Mouse (Mus musculus): ENCODE measurements around the gene Bud23. TPM values are rescaled to one million over a fixed set of nuclear protein-coding genes. Genes with fewer than 3 reads are reported as not detected.

Gene Bud23
- polyA plus RNA-seq, 1 experiment from 2014 or later = 126 TPM

DNA sequence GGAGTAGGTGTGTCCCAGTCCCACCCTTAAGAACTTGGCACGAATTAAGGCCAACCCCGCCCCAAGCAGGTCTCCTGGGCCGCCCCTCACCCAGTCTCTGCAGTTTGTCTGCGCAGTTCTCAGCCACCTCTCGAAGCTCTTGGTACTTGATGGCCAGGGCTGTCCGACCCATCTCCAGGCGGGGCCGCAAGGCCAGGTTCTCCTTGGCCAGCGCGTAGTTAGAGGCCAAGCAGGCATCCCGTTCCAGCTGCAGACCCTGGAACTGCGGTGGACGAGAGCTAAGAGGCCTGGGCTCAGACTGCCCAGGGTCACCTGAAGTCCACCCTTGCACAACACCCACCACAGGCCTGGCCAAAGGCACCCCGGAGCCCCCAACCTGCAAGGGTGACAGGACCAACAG lies 11.6 kb upstream of the Bud23 start:
- no peak overlapping the region for H3K9ac ChIP-seq (ENCODE audit: low read length)
- no peak overlapping the region for H3K27ac ChIP-seq (ENCODE audit: low read depth, low read length)
- H3K4me3 ChIP-seq (ENCODE audit: low read depth, low read length) = no peak overlapping the region; the same call in 1 of the 2 replicates
- WGBS = 87% methylated on average over 14 of the region's 14 CpGs
- no peak for DNase-seq (ENCODE audit: low spot score)
- H3K9me3 ChIP-seq (ENCODE audit: control insufficient read depth, low read length) = no peaks in the 10 kb centered on the region
- no peak for ATAC-seq (ENCODE audit: insufficient read depth, low FRiP score, low TSS enrichment)
- H3K27me3 ChIP-seq (ENCODE audit: control insufficient read depth, insufficient read depth, low read length) = no peaks in the 10 kb centered on the region
- peak overlapping the region; percentile 83 for H3K4me2 ChIP-seq (ENCODE audit: low read depth)
- H3K36me3 ChIP-seq (ENCODE audit: control insufficient read depth, insufficient read depth, low read length) = peaks cover 5% of the 10 kb centered on the region; the same call in 1 of the 2 replicates
- peaks cover 11% of the 10 kb centered on the region for H3K4me1 ChIP-seq (ENCODE audit: control insufficient read depth, insufficient read depth, low read length)

DNA sequence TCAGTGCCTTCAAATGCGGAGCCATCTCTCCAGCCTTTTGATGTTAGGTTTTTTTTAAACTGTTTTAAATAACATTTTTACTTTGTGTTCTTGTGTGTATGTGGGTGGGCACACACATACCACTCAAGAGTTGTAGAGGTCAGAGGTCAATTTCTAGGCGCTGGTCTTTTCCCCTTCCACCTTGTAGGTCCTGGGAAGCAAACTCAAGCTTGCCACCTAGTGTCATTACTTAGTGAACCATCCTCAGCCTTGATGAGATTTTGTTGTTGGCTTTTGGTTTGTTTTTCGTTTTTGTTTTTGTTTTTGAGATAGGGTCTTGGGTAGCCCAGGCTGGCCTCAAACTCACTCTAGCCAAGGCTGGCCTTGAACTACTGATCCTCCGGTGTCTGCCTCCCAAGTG lies 10.9 kb upstream of the Bud23 start:
- WGBS = 72% methylated on average over 4 of the region's 4 CpGs
- H3K4me3 ChIP-seq (ENCODE audit: low read depth, low read length) = no peak overlapping the region
- H3K9me3 ChIP-seq (ENCODE audit: control insufficient read depth, low read length) = no peaks in the 10 kb centered on the region
- no peak overlapping the region for H3K27ac ChIP-seq (ENCODE audit: low read depth, low read length)
- no peaks in the 10 kb centered on the region for H3K27me3 ChIP-seq (ENCODE audit: control insufficient read depth, insufficient read depth, low read length)
- H3K36me3 ChIP-seq (ENCODE audit: control insufficient read depth, insufficient read depth, low read length) = peaks cover 5% of the 10 kb centered on the region; the same call in 1 of the 2 replicates
- H3K4me1 ChIP-seq (ENCODE audit: control insufficient read depth, insufficient read depth, low read length) = peaks cover 11% of the 10 kb centered on the region
- DNase-seq (ENCODE audit: low spot score) (no peak), ATAC-seq (ENCODE audit: insufficient read depth, low FRiP score, low TSS enrichment) (no peak)
- no peak overlapping the region for H3K9ac ChIP-seq (ENCODE audit: low read length)
- H3K4me2 ChIP-seq (ENCODE audit: low read depth) = no peak overlapping the region

DNA sequence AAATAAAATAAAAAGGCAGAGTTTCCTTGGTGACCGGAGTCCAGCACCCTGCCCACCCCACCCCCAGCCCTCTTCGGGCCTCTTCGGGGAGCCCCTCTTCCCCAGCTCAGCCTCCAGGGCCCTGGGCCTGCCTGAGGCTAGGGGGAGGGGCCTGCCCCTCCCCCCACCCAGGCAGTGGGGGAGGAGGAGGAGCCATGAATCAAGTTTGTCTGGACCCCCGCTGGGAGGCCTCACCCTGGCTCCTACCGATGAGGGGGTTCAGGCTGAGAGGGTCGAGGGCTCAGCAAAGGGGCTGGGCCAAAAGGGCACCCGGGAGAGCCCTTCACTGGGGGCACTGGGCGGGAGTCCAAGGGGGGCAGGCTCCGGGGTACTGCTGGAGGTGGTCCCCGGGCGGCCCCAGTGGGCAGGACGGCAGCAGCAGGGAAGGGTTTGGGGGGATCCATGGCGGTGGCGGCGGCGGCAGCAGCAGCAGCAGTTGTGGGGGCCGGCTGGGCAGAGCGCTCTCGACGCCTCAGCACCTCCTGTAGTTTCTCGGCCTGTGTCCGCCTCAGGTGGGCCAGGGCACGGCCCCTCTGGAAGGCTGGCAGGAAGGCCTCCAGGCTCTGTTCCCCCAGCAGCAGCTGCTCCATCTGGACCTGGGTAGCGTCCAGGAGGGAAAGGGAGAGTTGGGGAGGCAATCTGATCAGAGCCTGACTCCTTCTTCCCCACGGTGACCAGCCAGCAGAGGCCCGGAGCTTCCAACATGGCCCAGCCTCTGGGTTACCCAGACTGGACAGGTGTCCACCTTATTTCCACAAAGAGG lies 8.8 kb upstream of the Bud23 start:
- Histone ChIP-seq H3K4me1 (ENCODE audit: control insufficient read depth, insufficient read depth, low read length) (peaks cover 11% of the 10 kb centered on the region), H3K27ac (ENCODE audit: low read depth, low read length) (no peak overlapping the region), H3K36me3 (ENCODE audit: control insufficient read depth, insufficient read depth, low read length) (peaks cover 5% of the 10 kb centered on the region; the same call in 1 of the 2 replicates), H3K27me3 (ENCODE audit: control insufficient read depth, insufficient read depth, low read length) (no peaks in the 10 kb centered on the region), H3K4me3 (ENCODE audit: low read depth, low read length) (no peak overlapping the region), H3K9me3 (ENCODE audit: control insufficient read depth, low read length) (no peaks in the 10 kb centered on the region), H3K4me2 (ENCODE audit: low read depth) (0 out of 2 replicates have a peak overlapping the region, but pooled peaks have one; percentile 19), H3K9ac (ENCODE audit: low read length) (no peak overlapping the region; the same call in 1 of the 2 replicates)
- DNase-seq (ENCODE audit: low spot score) (peak; percentile 22), ATAC-seq (ENCODE audit: insufficient read depth, low FRiP score, low TSS enrichment) (no peak)
- WGBS = 17% methylated on average over 26 of the region's 26 CpGs

- H3K4me3 ChIP-seq (ENCODE audit: low read depth, low read length) = no peak overlapping the region
- no peaks in the 10 kb centered on the region for H3K27me3 ChIP-seq (ENCODE audit: control insufficient read depth, insufficient read depth, low read length)
- 58% methylated on average over 6 of the region's 6 CpGs for WGBS
- DNase-seq (ENCODE audit: low spot score) (no peak), ATAC-seq (ENCODE audit: insufficient read depth, low FRiP score, low TSS enrichment) (no peak)
- H3K27ac ChIP-seq (ENCODE audit: low read depth, low read length) = no peak overlapping the region
- no peaks in the 10 kb centered on the region for H3K9me3 ChIP-seq (ENCODE audit: control insufficient read depth, low read length)
- peaks cover 5% of the 10 kb centered on the region; the same call in 1 of the 2 replicates for H3K36me3 ChIP-seq (ENCODE audit: control insufficient read depth, insufficient read depth, low read length)
- H3K9ac ChIP-seq (ENCODE audit: low read length) = no peak overlapping the region
- peaks cover 11% of the 10 kb centered on the region for H3K4me1 ChIP-seq (ENCODE audit: control insufficient read depth, insufficient read depth, low read length)
- no peak overlapping the region for H3K4me2 ChIP-seq (ENCODE audit: low read depth)
Observed at GRCm38 (mm10) chr5:135072720-135073119, 8.0 kb upstream of the Bud23 start.

GRCm38 (mm10) chr5:135072061-135072460 lies 7.3 kb upstream of the Bud23 start:
- 93% methylated on average over 2 of the region's 2 CpGs for WGBS
- H3K27me3 ChIP-seq (ENCODE audit: control insufficient read depth, insufficient read depth, low read length) = no peaks in the 10 kb centered on the region
- no peak overlapping the region for H3K4me2 ChIP-seq (ENCODE audit: low read depth)
- H3K4me3 ChIP-seq (ENCODE audit: low read depth, low read length) = no peak overlapping the region
- no peak overlapping the region for H3K9ac ChIP-seq (ENCODE audit: low read length)
- no peak for DNase-seq (ENCODE audit: low spot score)
- peaks cover 5% of the 10 kb centered on the region; the same call in 1 of the 2 replicates for H3K36me3 ChIP-seq (ENCODE audit: control insufficient read depth, insufficient read depth, low read length)
- H3K9me3 ChIP-seq (ENCODE audit: control insufficient read depth, low read length) = no peaks in the 10 kb centered on the region
- H3K27ac ChIP-seq (ENCODE audit: low read depth, low read length) = no peak overlapping the region
- peaks cover 11% of the 10 kb centered on the region for H3K4me1 ChIP-seq (ENCODE audit: control insufficient read depth, insufficient read depth, low read length)
- no peak for ATAC-seq (ENCODE audit: insufficient read depth, low FRiP score, low TSS enrichment)

GRCm38 (mm10) chr5:135070448-135070847 lies 5.7 kb upstream of the Bud23 start:
- Histone ChIP-seq H3K9me3 (ENCODE audit: control insufficient read depth, low read length) (no peaks in the 10 kb centered on the region), H3K9ac (ENCODE audit: low read length) (no peak overlapping the region), H3K4me3 (ENCODE audit: low read depth, low read length) (no peak overlapping the region), H3K36me3 (ENCODE audit: control insufficient read depth, insufficient read depth, low read length) (peaks cover 7% of the 10 kb centered on the region; the same call in 1 of the 2 replicates), H3K4me1 (ENCODE audit: control insufficient read depth, insufficient read depth, low read length) (peaks cover 8% of the 10 kb centered on the region), H3K4me2 (ENCODE audit: low read depth) (no peak overlapping the region), H3K27me3 (ENCODE audit: control insufficient read depth, insufficient read depth, low read length) (no peaks in the 10 kb centered on the region), H3K27ac (ENCODE audit: low read depth, low read length) (no peak overlapping the region)
- 88% methylated on average over 3 of the region's 3 CpGs for WGBS
- no peak for ATAC-seq (ENCODE audit: insufficient read depth, low FRiP score, low TSS enrichment)
- DNase-seq (ENCODE audit: low spot score) = no peak

GRCm38 (mm10) chr5:135066008-135066407 lies 1.2 kb upstream of the Bud23 start:
- 95% methylated on average over 3 of the region's 3 CpGs for WGBS
- no peak overlapping the region; the same call in 1 of the 2 replicates for H3K4me2 ChIP-seq (ENCODE audit: low read depth)
- H3K4me1 ChIP-seq (ENCODE audit: control insufficient read depth, insufficient read depth, low read length) = peaks cover 5% of the 10 kb centered on the region
- H3K9me3 ChIP-seq (ENCODE audit: control insufficient read depth, low read length) = no peaks in the 10 kb centered on the region
- H3K27ac ChIP-seq (ENCODE audit: low read depth, low read length) = no peak overlapping the region
- ATAC-seq (ENCODE audit: insufficient read depth, low FRiP score, low TSS enrichment) = no peak
- H3K9ac ChIP-seq (ENCODE audit: low read length) = no peak overlapping the region
- H3K4me3 ChIP-seq (ENCODE audit: low read depth, low read length) = no peak overlapping the region
- H3K27me3 ChIP-seq (ENCODE audit: control insufficient read depth, insufficient read depth, low read length) = no peaks in the 10 kb centered on the region
- no peak for DNase-seq (ENCODE audit: low spot score)
- H3K36me3 ChIP-seq (ENCODE audit: control insufficient read depth, insufficient read depth, low read length) = 0 out of 2 replicates have a peak, but pooled peaks cover 2% of the 10 kb centered on the region

DNA sequence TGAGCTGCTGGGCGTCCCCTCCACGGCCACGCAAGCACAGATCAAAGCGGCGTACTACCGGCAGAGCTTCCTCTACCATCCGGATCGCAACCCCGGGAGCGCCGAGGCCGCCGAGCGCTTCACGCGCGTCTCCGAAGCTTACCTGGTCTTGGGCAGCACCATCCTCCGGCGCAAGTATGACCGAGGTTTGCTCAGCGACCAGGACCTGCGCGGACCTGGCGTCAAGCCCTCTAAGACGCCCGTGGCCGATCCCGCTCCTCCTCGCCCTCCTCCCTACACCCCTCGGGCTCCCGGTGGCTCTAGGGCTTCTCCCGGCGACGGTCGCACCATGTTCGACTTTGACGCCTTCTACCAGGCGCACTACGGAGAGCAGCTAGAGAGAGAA lies 385 bp downstream of the Bud23 start:
- under 1% methylated on average over 40 of the region's 40 CpGs for WGBS
- ATAC-seq (ENCODE audit: insufficient read depth, low FRiP score, low TSS enrichment) = peak; percentile 33
- Histone ChIP-seq H3K4me2 (ENCODE audit: low read depth) (peak overlapping the region; percentile 95), H3K9me3 (ENCODE audit: control insufficient read depth, low read length) (no peaks in the 10 kb centered on the region), H3K27me3 (ENCODE audit: control insufficient read depth, insufficient read depth, low read length) (no peaks in the 10 kb centered on the region), H3K27ac (ENCODE audit: low read depth, low read length) (0 out of 2 replicates have a peak overlapping the region, but pooled peaks have one; percentile 14), H3K4me3 (ENCODE audit: low read depth, low read length) (peak overlapping the region; percentile 92), H3K9ac (ENCODE audit: low read length) (peak overlapping the region; percentile 81), H3K4me1 (ENCODE audit: control insufficient read depth, insufficient read depth, low read length) (peaks cover 5% of the 10 kb centered on the region), H3K36me3 (ENCODE audit: control insufficient read depth, insufficient read depth, low read length) (peaks cover 8% of the 10 kb centered on the region)
- DNase-seq (ENCODE audit: low spot score) = no peak

All from neural tube, embryonic 11.5 days (tissue).